Mouse (Mus musculus) heart, postnatal 36 days (tissue): ENCODE measurements around the gene Stk32c. TPM values are rescaled to one million over a fixed set of nuclear protein-coding genes. Genes with fewer than 3 reads are reported as not detected.
A peak's percentile ranks its signal among the peaks of the same experiment; 100 is the strongest.

Experiments
- DNase-seq, 2 experiments: peaks; one replicate each; pipeline ENCODE4 v3.0.0; 2021 to 2022
- intact Hi-C: fragments of 180-260 bp; cut with DNase I; formaldehyde crosslinking; loops from one replicate; pipeline ENCODE4 v1.15.1; 2025
- total RNA-seq, 2 experiments: library from RNA; stranded (reverse); gene quantifications; 2 replicates each; pipeline ENCODE4 v1.2.3; 2021

The Stk32c gene
- total RNA-seq, 2 experiments from 2014 or later = 0.60 to 0.86 TPM

DNA sequence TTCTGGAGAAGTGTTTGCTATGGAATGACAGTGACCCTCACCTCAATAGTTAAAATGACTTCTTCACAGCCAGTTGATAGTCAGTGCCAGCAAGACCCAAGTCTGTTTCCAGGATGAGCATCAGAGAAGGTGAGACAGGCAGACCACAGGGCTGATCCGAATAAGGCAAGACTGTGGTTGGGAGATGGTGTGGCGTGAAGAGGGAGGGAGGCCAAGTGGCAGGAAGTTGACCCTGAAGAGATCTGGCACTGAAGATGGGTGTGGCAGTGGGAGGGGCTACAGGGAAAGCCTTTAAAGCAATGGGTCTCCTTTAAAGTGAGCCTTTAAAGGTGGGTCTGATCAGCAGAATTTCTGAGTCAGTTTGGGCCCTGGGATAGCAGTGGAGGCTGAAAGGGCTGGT, 55.6 kb downstream of the Stk32c start:
- no peak for DNase-seq
- intact Hi-C loops = loop anchor here (5.0 kb wide), 1 partner anchor 40 kb away; no protein-coding TSS in a partner anchor

DNA sequence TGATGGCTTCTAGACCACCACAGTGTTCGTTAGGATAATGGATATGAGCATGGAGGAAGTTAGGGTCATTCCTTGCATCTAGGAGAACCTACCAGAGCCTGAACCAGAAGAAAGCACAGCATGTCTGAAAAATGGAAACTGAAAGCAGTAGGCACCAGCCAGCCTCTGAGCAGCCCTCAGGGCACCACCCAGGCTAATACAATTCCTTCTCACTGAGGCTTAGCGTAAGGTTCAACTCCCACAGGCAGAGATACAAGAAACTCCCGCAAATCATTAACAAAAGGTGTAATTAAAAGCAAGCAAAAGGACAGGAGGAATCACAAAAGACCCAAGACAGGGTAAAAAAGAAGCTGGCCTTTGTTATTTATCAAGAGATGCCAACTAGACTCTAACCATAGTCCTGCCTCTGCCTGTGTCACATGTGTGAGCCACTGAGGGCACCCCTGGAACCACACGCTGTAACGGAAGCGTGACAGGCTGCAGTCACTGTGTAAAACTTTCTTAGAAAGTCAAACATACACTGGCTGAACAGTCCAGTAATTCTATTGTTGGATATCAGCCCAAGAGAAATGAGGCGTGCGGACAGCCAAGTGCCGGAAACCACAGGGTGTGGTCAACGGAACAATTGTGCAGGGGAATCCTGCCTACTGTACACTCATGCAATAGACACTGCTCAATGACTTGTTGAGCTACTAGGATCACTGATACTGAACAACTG, 56.6 kb downstream of the Stk32c start:
- intact Hi-C loops = loop anchor here (5.0 kb wide), 1 partner anchor 41 kb away; no protein-coding TSS in a partner anchor
- peak; percentile 11 to 20 for DNase-seq

DNA sequence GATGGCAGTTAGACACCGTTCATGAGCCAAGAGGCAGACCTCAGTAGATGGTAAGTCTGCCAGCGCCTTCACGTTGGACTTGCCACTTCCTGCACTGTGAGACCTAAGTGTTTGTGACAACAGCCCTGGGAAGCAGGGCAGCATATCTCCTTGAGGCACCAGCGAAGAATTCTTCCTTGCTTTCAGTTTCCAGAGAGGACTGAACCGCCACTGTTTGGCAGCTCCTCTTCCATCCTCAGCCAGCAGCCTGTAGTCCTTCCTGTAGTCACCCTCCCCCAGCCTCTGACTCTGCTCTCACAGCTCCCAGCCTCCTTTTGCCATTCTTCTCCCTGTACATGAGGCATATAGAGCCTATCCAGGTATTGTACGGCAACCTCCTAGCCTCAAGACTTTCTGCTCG, 60.2 kb downstream of the Stk32c start:
- DNase-seq = peak in 1 of 2 experiments; percentile 10
- intact Hi-C loops = no loop called here

DNA sequence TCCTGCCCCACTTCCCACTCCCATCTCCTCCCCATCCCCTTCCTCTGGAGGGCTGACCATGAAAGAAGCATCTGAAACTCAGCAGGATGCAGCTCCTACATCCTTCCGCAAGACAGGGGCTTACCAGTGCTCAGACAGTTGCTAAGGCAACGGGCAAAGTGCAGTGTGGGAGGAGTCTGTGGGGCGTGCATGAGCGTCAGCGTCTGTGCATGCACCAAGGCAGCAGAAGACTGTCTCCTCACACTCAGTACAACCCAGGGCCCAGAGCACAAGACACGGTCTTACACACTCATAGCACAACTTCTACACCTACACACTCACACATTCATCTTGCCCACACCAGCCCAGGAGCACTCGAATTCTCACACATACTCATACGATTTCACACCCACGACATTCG, 62.0 kb downstream of the Stk32c start:
- intact Hi-C loops = no loop called here
- DNase-seq = no peak

DNA sequence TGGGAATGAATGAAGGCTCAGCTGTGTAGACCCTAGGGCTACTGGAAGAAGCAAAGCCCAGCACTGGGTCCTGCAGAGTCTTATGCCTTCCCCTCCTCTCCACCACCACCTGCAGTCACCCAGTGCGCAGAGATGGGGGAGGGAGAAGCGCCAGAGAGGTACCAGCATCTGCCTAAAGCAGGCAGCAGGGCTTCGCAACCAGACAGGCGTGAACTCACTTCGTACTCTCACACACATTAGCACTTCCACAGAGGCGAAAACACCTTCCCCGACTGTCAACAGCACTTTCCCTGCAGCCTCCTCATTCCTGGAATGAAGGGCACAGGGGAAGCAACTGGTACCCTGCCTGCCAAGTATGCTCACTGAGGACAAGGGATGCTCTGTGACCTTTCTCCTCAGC, 63.7 kb downstream of the Stk32c start:
- no peak for DNase-seq
- intact Hi-C loops = loop anchor here (5.0 kb wide), 1 partner anchor 38 kb away; no protein-coding TSS in a partner anchor

DNA sequence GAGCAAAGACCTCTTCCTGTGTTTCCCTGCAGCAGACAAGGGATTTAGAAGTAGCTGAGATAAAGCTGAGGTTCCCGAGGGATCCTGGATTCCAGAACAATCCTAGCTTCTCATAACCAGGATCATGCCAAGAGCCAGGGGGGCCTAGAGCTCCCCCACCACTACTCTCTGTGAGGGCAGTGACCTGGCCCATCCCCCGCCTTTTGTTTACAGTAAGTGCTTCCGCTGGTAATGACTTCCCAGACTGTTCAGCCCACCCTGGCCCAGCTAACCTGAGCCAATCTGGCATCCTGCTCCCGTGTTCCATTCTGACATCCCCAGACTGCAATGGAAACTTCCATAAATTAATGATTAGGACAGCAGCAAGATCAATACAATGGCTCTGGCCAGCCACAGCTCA, 65.7 kb downstream of the Stk32c start:
- intact Hi-C loops = loop anchor here (5.0 kb wide), 1 partner anchor 40 kb away; no protein-coding TSS in a partner anchor

DNA sequence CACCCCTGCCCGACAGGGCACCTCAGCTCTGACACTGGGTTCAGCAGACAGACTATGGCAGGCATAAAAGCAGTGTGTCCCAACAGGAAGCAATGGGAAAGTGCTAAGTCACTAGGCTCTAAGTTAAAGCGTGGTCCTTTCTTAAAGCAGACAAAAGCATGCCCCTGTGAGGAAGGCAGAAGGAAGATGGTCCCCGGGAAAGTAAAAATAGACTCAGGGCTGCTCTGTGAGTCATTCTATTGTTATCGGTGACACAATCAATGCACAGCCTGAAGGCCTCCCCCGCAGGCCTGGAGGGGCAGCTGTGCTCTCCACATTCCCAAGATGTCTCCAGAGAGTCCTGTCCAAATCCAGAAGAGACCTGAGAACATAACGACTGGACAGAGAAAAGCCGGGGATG, 67.2 kb downstream of the Stk32c start:
- intact Hi-C loops = loop anchor here (5.0 kb wide), 1 partner anchor 41 kb away; no protein-coding TSS in a partner anchor
- no peak for DNase-seq

More for the DNA sequence above, 65.7 kb downstream of the Stk32c start:
- no peak for DNase-seq

DNA sequence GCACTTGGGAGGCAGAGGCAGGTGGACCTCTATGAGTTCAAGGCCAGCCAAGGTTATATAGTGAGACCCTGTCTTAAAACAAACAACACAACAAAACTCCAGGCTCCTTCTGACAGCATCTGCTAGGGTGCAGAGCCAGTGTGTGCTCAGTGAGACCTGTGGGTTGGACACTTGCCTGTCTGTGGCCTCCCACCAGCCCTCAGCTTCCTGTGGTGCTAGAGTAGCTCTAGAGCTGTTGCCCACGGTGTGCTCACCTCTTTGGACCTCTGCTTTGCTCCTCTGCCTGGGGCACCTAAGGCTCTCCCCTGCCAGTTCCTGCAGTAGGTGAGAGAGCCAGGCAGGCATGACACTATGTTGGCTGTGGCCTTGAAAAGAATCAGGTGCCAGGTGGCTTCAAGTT, 69.3 kb downstream of the Stk32c start:
- intact Hi-C loops = no loop called here
- no peak for DNase-seq

DNA sequence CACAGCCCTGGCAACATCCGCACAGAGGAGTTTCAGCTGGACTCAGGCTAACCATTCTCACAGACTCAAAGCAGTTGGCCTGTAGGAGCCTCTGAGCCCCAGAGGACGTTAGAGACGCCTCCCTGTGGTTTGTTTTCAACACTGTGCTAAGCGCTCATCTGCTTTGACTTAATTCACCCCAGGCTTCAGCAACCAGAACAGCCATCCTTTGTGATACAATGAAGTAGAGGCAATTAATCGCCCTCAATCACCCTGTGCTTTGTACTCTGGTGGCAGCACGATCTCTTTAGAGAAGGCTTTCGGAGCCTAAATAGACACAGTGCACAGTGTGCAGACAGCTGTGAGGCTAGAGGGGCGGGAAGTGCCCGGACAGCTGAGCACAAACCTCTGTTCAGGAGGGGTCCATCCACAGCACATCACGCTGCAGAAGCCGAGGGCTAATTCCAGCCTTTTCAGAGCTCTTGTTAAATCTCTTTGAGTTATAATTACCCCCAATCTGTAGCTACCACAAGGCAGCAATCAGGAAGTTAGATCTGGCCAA, 73.1 kb downstream of the Stk32c start:
- DNase-seq = no peak
- intact Hi-C loops = no loop called here

DNA sequence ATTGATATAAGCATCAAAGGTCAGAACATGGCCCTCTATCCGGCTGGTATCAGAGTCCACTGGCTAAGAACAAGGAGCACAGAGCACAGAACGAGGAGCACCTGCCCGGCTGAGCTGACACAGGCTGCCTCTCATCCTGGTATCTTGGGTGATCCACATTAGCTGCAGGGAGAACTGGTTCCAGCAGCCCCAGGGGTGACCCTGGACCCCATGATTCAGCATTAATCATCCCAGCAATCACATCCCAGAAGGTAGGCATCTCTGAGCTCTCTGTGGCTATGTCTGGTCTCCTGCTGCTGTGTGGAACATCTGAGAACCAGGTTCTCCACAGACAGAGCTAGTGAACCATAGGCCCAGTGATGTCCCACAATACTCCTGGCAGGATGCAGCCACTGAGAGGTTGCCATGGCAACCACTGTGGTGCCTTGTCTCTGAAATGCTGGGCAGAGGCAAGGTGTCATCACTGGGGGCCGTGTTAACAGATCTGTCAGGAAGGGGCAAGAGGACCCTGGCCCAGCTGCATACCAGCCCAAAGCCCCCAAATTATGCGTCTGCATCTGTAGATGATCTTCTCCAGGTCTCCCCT, 76.1 kb downstream of the Stk32c start:
- DNase-seq = no peak
- intact Hi-C loops = no loop called here

DNA sequence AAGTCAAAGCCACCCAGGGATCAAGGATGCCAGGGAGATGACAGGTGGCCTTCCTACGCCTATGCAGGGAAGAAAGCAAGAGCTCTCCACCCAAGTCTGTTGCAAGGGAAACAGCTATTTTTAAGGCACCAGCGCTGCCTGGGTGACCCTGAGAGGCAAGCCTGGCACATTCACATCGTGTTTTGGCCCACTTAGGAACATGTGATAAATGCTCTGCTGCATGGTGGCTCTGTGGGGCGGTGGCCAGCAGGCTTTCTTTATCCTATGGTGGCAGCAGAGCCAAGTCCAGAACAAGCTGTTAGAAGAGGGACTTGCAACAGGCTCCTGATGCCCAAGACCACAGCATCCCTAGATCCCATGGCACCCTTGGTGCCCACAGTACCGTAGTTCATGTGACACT, 77.9 kb downstream of the Stk32c start:
- DNase-seq = peak; percentile 7 to 28
- intact Hi-C loops = no loop called here

DNA sequence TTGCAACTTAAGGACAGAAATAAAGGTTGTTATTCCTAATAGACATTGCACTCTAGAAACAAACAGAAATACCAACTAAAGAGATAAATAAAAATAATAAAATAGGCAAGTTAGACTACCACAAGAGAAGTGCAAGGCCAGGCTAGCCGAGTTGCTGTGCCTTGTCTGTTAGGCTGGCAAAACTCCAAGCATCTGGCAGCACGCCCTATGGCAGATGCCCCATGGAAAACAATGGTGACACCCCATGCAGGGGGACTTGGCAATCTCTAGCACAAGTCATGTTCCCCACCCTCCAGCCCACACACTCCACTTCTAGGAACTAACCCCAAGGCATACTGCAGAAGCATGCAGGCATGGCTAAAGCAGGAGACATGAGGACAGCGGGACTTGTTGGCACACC, 79.7 kb downstream of the Stk32c start:
- intact Hi-C loops = no loop called here
- DNase-seq = peak; percentile 41 to 58

DNA sequence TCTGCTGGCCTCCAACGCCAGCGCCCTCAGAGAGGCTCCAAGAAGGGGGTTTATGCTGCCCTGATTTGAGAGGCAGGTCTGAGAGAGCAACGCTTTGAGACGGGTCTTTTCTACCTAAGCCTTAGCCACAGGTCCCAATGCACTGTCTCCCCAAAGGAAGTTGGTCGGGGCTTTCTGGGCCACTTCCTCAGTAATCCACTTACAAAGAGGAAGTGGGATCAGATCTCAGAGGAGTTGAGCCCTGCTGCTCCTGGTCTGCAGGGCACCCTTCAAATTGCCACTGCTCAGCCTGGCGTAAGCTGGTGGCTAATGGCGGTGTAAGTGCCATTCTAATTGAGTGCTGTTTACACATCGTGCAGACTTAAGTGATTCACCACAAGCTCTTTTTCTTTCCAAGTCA, 81.6 kb downstream of the Stk32c start:
- no peak for DNase-seq
- intact Hi-C loops = no loop called here

DNA sequence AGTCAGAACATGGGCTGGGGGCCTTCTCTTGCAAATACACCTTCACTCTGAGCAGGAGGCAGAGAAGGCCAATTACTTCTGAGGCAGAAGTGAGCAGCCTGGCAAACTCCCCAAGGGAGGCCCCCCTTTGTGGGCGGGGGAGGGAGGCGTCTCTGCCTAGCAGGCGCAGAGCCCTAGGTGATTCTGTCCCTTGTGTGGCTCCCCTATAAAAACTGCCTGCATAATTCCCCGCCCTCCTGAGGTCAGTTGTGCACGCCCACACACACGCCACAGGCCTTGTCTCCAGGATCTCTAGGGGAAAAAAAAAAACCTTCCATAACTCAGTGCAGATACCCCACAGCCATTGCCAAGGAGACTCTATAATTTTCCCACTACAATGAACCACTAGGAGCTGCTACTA, 82.7 kb downstream of the Stk32c start:
- DNase-seq = no peak
- intact Hi-C loops = no loop called here

DNA sequence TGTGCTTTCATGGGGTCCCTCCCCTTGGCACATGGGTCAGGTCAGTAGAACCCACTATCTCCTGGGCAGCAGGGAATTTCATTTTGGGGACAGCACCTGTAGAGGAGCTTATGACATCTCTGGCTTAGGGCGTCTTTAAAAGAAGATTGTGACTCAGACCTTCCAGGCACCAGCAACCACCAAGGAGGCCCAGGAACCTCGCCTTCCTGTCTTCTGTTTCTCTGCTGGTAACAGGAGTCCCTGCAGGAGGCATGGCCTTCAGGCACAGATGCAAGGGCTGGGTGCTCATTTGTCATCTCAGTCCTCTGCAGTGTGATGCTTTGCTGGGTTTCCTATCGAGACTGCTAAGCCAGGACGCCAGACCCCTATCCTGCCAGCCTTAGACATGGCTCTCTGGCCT, 84.1 kb downstream of the Stk32c start:
- DNase-seq = no peak
- intact Hi-C loops = loop anchor here (2.0 to 10.0 kb wide), 2 partner anchors 70 to 346 kb away; no protein-coding TSS in a partner anchor

DNA sequence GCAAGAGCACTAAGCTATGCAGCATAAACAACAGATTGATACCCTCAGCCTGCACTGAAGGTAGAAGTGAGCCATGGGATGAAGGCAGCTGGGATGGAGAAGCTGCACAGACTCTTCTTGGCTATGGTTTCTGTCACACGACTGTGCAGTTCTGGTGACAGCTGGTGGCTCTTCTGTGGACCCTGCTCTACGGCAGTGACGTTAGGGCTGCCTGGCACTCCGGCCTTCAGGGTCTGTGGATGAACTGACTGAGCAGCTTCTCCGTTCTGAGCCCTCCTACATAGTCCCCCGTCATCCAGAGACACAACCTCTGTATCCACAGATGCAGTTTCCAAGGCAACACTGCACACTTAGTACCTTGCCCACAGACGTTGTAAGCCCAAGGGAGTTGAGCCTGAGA, 86.6 kb downstream of the Stk32c start:
- intact Hi-C loops = loop anchor here (10.0 kb wide), 1 partner anchor 348 kb away; no protein-coding TSS in a partner anchor
- DNase-seq = no peak

DNA sequence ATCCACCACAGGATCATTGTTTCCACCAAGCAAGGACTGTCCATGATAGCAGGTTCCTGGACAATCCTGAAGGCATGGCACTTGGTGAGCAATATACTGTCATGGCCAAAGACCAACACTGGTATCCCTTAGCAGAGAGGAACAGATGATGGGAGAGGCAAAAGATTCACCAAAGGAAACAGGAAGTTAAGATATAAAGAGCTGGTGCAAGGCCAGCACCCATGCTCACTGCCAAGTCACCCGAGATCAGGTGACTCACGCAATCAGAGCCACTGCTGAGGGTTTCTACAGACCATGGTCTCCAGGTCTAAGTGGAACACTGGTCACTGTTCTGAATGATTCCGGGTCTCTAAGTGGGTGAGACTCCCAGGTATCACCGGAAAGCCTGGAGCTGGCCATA, 87.2 kb downstream of the Stk32c start:
- intact Hi-C loops = loop anchor here (10.0 kb wide), 1 partner anchor 349 kb away; no protein-coding TSS in a partner anchor
- no peak for DNase-seq

DNA sequence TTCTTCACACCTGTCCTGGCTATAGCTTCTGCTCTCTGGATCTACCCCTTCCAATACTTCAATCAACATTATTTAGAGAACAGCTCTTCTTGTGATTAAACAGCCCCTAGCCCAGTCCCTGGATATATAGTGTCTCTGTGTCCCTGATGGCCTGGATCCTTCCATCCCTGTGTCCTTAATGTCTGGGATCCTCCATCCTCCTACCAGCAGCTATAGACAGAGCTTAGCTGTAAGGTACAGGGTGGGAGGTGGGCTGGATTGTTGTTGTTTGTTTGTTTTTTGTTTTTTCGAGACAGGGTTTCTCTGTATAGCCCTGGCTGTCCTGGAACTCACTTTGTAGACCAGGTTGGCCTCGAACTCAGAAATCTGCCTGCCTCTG, 93.3 kb downstream of the Stk32c start:
- no peak for DNase-seq
- intact Hi-C loops = loop anchor here (5.0 to 10.0 kb wide), 2 partner anchors 178 to 355 kb away; no protein-coding TSS in a partner anchor

DNA sequence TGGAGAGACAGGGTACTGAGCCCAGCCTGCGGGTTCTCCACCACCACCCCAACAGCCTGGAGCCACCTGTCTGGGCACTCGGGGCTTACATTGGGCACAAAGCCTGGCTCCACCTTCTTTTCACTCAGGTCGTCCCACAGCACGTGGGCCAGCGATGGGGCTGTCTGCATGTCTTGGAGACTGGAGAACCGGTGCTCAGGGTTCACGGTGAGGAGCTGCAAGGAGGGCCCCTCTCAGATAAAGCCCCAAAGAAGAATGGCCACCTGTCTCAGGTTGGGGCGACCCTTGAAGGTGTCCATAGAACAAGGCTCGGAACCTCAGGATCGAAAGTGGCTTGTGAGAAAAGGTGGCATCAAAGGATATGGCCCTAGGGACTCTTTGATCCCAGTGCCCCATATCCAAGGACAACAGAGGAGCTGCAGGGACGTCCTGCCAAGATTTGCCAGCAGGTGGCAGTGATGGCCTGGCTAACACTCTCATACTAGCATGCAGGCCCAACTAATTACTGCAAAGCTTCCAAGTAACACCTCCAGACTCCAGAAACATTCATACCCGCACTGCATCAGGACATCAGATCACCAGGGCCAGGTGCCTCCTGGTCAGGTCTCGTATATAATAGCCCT, 93.8 kb downstream of the Stk32c start:
- peak; percentile 84 to 92 for DNase-seq
- intact Hi-C loops = no loop called here

DNA sequence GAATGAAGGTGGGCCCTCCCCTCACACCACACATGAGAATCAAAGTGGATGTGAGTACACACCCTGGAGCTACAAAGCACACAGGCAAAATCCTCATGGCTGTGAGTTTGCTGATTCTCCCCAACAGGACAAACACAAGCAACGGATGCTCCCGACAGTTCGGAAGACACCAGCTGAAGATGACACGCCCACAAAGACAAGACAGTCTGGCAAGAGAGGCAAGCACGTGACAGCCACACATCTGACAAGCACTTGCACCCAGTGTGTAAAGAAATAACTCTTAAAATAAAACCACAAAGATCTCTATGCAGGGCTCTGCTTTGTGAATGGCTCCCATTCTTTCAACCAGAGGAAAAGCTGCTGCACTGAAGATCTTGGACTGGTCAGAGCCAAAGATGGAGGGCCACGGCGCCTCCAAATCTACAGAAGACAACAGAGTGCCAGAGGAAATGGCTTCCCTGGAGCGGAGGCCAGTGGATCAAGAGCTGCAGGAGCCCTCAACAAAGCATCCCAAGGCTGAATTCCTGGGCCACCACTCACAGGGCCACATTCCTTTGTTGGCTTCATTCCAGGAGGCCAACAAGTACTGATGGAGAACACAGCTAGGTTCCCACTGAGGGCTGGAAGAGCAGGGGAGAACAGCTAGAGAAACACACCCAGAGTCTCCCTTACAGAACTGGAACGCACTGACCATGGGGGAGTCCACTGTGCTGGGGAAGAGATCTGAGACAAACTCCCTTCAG, 105.0 kb downstream of the Stk32c start:
- DNase-seq = no peak
- intact Hi-C loops = no loop called here

DNA sequence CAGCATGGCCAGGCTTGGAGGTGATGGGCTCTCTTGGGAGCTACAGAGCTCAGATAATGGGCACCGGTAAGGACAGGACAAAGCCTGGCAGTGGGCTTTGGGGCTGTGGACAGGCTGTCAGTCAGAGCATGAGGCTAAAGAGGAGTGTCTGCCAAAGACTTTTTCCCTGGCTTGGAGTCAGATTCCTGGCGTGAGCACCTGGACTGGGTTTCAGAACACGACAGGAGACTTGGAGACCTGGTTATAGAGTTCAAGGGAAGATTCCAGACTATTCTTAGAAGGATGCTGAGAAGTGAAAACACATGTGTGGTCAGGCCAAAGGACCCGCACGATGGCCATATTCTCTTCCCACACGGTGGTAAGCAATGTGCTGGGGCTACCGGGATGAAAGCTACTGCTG, 107.4 kb downstream of the Stk32c start:
- no peak for DNase-seq
- intact Hi-C loops = no loop called here
